Mouse (Mus musculus) layer of hippocampus, postnatal 25 days (tissue): ENCODE measurements at regions not wholly inside any gene's neighbourhood (a gene's known extent, or its start where the extent isn't known, plus 50 kb on each side); places are given as distances from the start of the nearest gene placed in this dataset.

ENCODE experiments used
- DNase-seq, 2 experiments: peaks; one replicate each; pipeline ENCODE4 v3.0.0; 2022; ENCODE audit warnings: mixed read lengths in 2 of 2, low spot score in 1 of 2; ENCODE audit errors: extremely low spot score in 1 of 2

GRCm38 (mm10) chr8:92134434-92134833, 223.0 kb upstream of the Irx5 start:
- DNase-seq: no peak

- peak in 1 of 2 experiments; percentile 12 for DNase-seq
These were observed 223.7 kb upstream of the Irx5 start for GRCm38 (mm10) chr8:92133484-92134406.

GRCm38 (mm10) chr8:92132949-92133348, 224.5 kb upstream of the Irx5 start:
- DNase-seq: no peak

- no peak for DNase-seq
These were observed 224.9 kb upstream of the Irx5 start for GRCm38 (mm10) chr8:92132526-92132925.

GRCm38 (mm10) chr8:92130025-92130557, 227.3 kb upstream of the Irx5 start:
- DNase-seq: no peak

GRCm38 (mm10) chr8:92129241-92130015, 228.0 kb upstream of the Irx5 start:
- DNase-seq: no peak

GRCm38 (mm10) chr8:92125631-92126030, 231.8 kb upstream of the Irx5 start:
- no peak for DNase-seq

- no peak for DNase-seq
These were observed 236.1 kb upstream of the Irx5 start for GRCm38 (mm10) chr8:92121296-92121695.

- no peak for DNase-seq
These were observed 241.8 kb upstream of the Irx5 start for GRCm38 (mm10) chr8:92115479-92116267.

GRCm38 (mm10) chr8:92114311-92115275, 242.8 kb upstream of the Irx5 start:
- DNase-seq: no peak

- DNase-seq: no peak
These were observed 243.5 kb upstream of the Irx5 start for GRCm38 (mm10) chr8:92113901-92114300.

- DNase-seq: no peak
These were observed 244.0 kb upstream of the Irx5 start for GRCm38 (mm10) chr8:92113386-92113785.

GRCm38 (mm10) chr8:92104561-92104960, 252.9 kb upstream of the Irx5 start:
- DNase-seq: no peak

GRCm38 (mm10) chr8:92102521-92102920, 254.9 kb upstream of the Irx5 start:
- no peak for DNase-seq

- DNase-seq: no peak
These were observed 262.1 kb upstream of the Irx5 start for GRCm38 (mm10) chr8:92095276-92095675.

- no peak for DNase-seq
These were observed 273.3 kb upstream of the Irx5 start for GRCm38 (mm10) chr8:92084124-92084523.

- DNase-seq: no peak
These were observed 275.5 kb upstream of the Irx5 start for GRCm38 (mm10) chr8:92081900-92082299.

- DNase-seq: no peak
These were observed 276.6 kb upstream of the Irx5 start for GRCm38 (mm10) chr8:92080852-92081251.

- no peak for DNase-seq
These were observed 275.7 kb upstream of the Irx3 start for GRCm38 (mm10) chr8:92077611-92078010.
